Mouse (Mus musculus): Measurements from ENCODE around the gene Cyp4a29. TPM values are rescaled to one million over a fixed set of nuclear protein-coding genes. Genes with fewer than 3 reads are reported as not detected.
"Not testable (repeated sequence)": the region's sequence is repeated elsewhere in the genome, so short reads cannot be mapped to it uniquely, and the experiment has no call there.

Cyp4a29 gene
- polyA plus RNA-seq, 1 experiment from 2014 or later: not detected

DNA sequence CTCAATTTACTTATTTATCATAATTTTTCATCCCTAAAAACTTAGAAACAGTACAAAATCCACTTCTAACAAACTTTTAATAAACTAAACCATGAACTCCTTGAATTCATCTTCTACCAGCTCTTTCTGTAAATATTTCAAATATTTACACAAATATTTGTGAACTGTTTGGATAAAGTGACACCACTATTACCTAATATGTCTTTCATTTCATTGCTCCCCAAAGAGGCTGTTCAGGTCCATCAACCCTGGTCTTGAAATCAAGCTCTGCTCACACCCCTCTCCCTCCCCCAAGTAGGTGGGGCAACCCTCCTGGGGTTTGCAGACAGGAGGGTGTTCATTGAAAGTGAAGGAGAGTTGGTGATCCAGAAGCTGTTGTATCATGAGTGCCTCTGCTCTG, 56.9 kb downstream of the Cyp4a29 start, which contains the start of gene Cyp4a12a:
Cyp4a12a (plus strand) TSS at position 301 of the 400 bp plus-strand sequence.
- H3K4me3 ChIP-seq (ENCODE audit: low read depth, low read length); H3K4me2 ChIP-seq (ENCODE audit: low read depth, low read length, severe bottlenecking); ATAC-seq (replicated peaks; ENCODE audit: low FRiP score); H3K4me1 ChIP-seq (replicated peaks; ENCODE audit: control insufficient read depth, insufficient read depth, low read length); H3K27ac ChIP-seq (ENCODE audit: low read depth, low read length); H3K9me3 ChIP-seq (ENCODE audit: control insufficient read depth, low read length); H3K9ac ChIP-seq (ENCODE audit: low read length); DNase-seq (ENCODE audit: low spot score); H3K36me3 ChIP-seq (ENCODE audit: control insufficient read depth, insufficient read depth, low read length); H3K27me3 ChIP-seq (ENCODE audit: control insufficient read depth, insufficient read depth, low read length): not testable (repeated sequence)

Other genes with a start within 250 kb of the Cyp4a29 start
- 26.0 and 32.2 TPM in 2 replicates for gene Stil, start 241.9 kb upstream of the Cyp4a29 start, polyA plus RNA-seq (2014; fragmentation: Nextera tagmentation; extraction: Ambion mirVana)
- 3.4 and 3.7 TPM in 2 replicates for gene Tal1, start 185.7 kb upstream of the Cyp4a29 start, polyA plus RNA-seq (2014; fragmentation: Nextera tagmentation; extraction: Ambion mirVana)
- 13.8 and 16.2 TPM in 2 replicates for gene Pdzk1ip1, start 153.4 kb upstream of the Cyp4a29 start, polyA plus RNA-seq (2014; fragmentation: Nextera tagmentation; extraction: Ambion mirVana)
- gene Cyp4x1, start 107.8 kb upstream of the Cyp4a29 start, polyA plus RNA-seq (2014; fragmentation: Nextera tagmentation; extraction: Ambion mirVana): 0.31 and 0.47 TPM in 2 replicates
- not detected in 2 replicates for gene Cyp4a12a, start 57.0 kb downstream of the Cyp4a29 start, polyA plus RNA-seq (2014; fragmentation: Nextera tagmentation; extraction: Ambion mirVana)
- not detected in 2 replicates for gene Cyp4a12b, start 169.5 kb downstream of the Cyp4a29 start, polyA plus RNA-seq (2014; fragmentation: Nextera tagmentation; extraction: Ambion mirVana)
- gene Cyp4a30b, start 210.5 kb downstream of the Cyp4a29 start, polyA plus RNA-seq (2014; fragmentation: Nextera tagmentation; extraction: Ambion mirVana): not detected in 2 replicates